Comparison of ENCODE assay signal across 14 mouse cellular contexts in genomic region chr16:24897641-24898040, GRCm38 (mm10).
"Had no signal": no experiment of that assay in that cellular context is flagged by ENCODE, and none has a peak within 500 bp of the region (broad histone marks: within the 10 kb centered on the region; RNA-seq: fewer than 3 reads in every experiment).

No protein-coding gene starts in this region.

- H3K4me3 ChIP-seq: kidney, embryonic 15.5 days; left cerebral cortex, adult 2 months; limb, embryonic 15.5 days; midbrain, embryonic 10.5 days; neural tube, embryonic 12.5 days had no signal

- ATAC-seq: hindbrain, postnatal 0 days had no signal

- H3K36me3 ChIP-seq: kidney, embryonic 15.5 days; limb, embryonic 15.5 days; midbrain, embryonic 10.5 days; neural tube, embryonic 12.5 days had no signal

- H3K27me3 ChIP-seq: kidney, embryonic 15.5 days; limb, embryonic 15.5 days; neural tube, embryonic 12.5 days had no signal

- H3K27ac ChIP-seq: hindbrain, postnatal 0 days; kidney, embryonic 15.5 days; left cerebral cortex, adult 2 months; limb, embryonic 15.5 days; liver, embryonic 14.5 days; midbrain, embryonic 10.5 days; neural tube, embryonic 12.5 days had no signal

- H3K4me2 ChIP-seq: kidney, embryonic 15.5 days; limb, embryonic 15.5 days; neural tube, embryonic 12.5 days had no signal

- H3K4me1 ChIP-seq: limb, embryonic 15.5 days had no signal

- H3K9ac ChIP-seq: kidney, embryonic 15.5 days; limb, embryonic 15.5 days; liver, embryonic 14.5 days; neural tube, embryonic 12.5 days had no signal

- DNase-seq: kidney, adult 2 months; kidney, postnatal 14 days; midbrain, embryonic 14.5 days; retina, postnatal 1 day; right cerebral cortex, postnatal 4 days; spleen, adult 18-20 months; thymus, postnatal 36 days had no signal

- H3K9me3 ChIP-seq: kidney, embryonic 15.5 days; limb, embryonic 15.5 days; midbrain, embryonic 10.5 days; neural tube, embryonic 12.5 days had no signal
